Mouse (Mus musculus) thymus, postnatal 36 days (tissue): ENCODE measurements around the gene Mier2.
A peak's percentile ranks its signal among the peaks of the same experiment; 100 is the strongest.

Experiments used
- DNase-seq, 2 experiments: peaks; one replicate each; pipeline ENCODE4 v3.0.0; 2022; ENCODE audit warnings: mixed read lengths in 2 of 2

Gene Mier2

DNA sequence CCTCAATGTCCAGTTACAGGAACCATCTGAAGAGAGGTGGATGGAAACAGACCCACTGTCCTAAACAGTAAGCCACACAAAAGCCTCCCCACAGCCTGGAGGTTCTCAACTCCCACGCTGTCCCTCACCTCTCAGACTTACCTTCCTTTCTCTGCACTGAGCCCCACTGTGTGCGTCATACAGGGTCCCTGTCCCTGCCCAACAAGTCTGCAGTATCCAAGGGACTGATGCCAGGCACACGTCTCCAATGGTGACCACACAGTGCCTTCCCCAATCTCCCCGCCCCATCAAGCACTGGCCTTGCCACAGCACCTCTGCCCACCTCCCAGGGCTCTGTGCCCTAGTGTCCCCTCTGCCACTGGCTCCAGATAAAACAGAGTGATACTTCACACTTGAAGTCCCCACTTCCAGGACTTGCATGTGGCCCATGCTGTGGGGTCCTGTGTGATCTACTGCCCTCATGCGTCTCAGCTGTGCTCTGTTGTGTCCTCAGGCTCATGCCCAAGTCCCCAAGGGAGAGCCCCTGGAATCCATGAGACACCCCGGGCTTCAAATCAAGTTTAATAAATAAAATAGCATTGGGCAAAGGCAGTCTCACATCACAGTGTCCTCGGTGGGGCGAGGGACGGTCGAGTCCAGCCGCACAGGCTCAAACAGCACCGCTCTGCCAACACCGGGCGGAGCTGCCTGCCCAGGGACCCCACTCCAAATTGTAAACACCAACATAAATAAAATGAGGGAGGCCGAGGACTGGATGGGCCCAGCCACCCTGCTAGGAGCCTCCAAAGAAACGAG lies 15.1 kb downstream of the Mier2 start:
- peak; percentile 1 to 3 for DNase-seq

DNA sequence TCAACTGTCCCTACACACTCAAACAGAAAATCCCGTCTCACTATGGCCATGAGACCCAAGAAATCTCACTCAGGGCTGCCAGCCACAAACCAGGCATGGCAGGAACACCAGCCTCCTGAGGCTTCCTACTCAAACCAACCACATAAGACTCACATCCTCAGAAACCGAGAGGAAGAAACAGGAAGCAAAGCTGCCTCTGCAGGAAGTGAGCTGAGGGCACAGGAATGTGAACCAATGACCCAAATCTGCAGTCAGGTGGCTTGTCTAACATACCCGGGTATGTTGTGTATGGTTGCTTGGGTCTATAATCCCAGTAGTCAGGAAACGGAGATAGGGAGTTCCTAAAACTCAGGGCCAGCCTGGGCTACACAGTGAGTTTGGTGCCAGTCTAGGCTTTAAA lies 16.1 kb downstream of the Mier2 start:
- DNase-seq: peak in 1 of 2 experiments; percentile 4

GRCm38 (mm10) chr10:79538323-79538722 lies 16.7 kb downstream of the Mier2 start:
- DNase-seq: peak in 1 of 2 experiments; percentile 1

- DNase-seq: peak in 1 of 2 experiments; percentile 0
Measured at GRCm38 (mm10) chr10:79537781-79538180, 17.2 kb downstream of the Mier2 start.

DNA sequence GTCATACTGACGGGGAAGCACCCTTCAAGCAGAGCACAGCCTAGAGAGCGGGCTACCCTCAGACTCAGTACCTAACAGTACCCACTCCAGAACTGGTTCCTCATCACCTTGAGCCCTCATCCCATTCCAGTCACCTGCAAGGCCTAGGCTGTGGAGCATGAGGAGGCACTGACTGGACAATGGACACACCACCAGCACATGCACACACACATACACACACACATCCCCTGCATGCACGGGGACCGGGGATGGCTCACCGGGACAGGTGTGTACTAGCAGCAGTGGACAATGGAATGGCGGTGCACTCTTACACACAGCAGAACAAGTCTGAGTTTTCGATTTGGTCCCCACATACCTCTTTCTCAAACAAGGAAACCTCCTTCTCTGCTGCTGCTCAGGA lies 17.7 kb downstream of the Mier2 start:
- peak in 1 of 2 experiments; percentile 1 for DNase-seq

GRCm38 (mm10) chr10:79536461-79537080 lies 18.4 kb downstream of the Mier2 start:
- peak in 1 of 2 experiments; percentile 1 for DNase-seq

GRCm38 (mm10) chr10:79535431-79535830 lies 19.6 kb downstream of the Mier2 start:
- peak in 1 of 2 experiments; percentile 0 for DNase-seq

DNA sequence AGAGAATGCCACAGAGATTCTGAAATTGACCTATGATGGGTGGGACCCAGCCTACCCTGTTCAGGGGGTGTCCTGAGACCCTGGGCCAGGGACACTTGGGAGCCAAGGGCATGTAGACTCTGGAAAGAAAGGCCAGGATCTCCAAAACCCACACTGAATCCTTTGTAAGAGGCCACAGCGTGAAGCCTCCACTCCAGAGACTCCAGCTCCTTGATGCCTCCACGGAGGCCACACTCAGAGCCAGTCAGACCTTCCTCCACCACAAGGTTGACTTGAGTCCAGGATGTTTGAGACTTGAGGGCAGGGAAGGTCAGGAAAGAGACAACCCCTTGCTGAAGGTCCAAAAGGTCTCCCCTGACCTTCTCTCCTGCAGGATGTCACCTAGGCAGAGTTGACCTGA lies 20.6 kb downstream of the Mier2 start:
- peak in 1 of 2 experiments; percentile 1 for DNase-seq

DNA sequence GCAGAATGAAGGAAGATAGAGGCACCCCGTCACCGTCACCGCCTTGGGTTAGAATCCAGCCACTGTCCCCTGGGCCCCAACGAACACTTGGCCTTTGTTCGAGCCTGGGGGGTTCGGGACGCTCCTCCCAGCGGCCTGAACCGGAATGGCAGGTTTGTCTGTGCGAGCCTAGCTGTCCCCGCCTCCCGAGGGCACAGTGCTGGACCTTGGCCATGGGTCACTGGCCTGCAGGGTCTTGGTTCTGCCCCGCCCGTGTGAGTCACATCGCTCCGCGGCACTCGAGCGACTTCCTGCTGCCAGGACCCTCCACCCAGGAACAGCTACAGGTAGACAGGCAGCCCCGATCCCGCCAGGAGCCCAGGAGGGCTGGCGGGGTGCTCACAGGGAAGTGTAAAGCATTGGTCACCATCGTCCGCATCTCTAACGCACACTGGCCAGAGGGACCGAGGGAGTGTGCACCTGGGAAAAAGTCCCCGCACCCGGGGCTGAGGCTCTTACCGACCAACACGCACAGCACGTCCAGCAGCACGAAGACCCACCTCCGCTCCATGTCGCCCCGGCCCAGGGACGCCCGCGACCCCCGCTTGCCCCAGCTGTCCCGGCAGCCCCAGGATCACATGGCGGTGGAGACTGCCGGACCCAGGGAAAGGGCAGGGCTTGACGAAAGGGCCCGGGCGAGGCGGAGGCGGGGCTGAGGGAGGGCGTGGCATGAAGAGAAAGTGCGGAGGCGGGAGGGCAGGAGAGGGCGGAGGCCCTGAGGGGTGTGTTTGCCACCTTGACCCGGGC lies 21.7 kb downstream of the Mier2 start, which contains the start of gene Plpp2:
Plpp2 (minus strand) TSS at position 671 of the 786 bp plus-strand sequence.
- peak; percentile 66 to 67 for DNase-seq

DNA sequence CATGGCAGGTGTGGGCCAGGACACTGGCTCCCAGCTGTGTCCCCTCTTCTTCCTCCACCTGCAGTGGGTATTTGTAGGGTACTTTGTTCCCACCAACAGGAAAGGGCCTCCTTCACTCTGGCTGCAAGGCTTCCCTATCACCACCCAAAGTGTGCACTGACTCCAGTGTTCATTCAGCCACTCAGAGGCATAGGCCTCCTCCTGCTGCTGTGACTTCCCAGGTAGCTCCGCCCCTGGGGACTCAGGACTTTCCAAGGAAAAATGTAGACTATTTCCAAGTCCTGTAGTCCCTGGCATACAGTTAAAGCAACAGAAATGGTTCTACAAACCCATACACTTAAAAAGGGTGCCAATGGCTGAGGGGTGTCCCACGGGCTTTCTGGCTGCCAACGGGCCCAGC lies 22.3 kb downstream of the Mier2 start:
- DNase-seq: peak in 1 of 2 experiments; percentile 2

DNA sequence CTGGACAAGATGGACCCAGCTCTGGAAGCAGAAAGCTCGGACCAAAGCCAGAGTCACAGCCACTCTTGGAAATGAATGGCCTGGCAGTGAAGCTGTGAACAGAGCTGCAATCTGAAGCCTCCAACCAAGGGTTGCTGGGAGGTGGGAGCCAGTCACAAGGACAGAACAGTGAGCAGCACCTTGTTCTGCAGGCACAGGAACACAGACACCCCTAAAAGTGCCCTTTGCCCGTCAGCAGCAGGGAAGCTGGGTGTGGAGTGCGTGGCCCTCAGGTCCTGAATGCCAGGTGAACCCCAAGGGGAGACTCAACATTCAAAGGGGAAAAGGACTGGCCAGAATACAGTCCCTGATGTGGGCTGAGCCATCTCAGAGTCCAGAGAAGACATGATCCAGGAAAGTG lies 23.4 kb downstream of the Mier2 start:
- no peak for DNase-seq

GRCm38 (mm10) chr10:79530721-79531120 lies 24.3 kb downstream of the Mier2 start:
- no peak for DNase-seq

DNA sequence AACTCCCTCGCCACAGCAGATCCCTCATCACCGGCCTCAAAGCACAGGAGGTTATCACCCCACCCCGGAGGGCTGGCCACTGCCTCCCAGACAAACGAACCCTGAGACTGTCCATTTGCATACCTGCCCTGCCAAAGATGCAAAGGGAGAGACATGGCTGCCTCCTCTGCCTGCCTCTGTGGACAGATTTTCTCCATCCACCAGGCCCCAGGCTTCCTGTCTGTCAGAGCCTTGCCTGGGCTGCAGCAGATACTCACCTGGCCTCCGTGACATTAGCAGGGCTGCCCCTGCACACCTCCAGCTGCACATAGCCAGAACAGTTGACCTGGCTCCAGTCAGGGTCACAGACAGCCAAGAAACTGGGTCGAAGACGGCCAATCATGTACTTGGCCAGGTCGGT lies 24.8 kb downstream of the Mier2 start:
- no peak for DNase-seq

DNA sequence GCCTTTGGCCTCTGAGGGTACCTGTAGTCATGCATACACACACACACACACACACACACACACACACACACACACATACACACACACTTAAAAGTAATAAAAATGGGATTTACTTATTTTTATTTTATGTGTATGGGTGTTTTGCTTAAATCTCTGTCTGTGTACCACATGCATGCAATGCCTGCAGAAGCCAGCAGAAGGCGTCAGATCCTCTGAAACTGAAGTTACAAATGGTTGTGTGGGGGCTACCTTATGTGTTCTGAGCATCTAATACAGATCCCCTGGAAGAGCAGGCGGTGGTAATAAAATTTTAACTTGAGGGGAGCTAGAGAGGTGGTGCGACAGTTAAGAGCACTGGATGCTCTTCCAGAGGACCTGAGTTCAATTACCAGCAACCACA lies 26.9 kb downstream of the Mier2 start:
- no peak for DNase-seq

DNA sequence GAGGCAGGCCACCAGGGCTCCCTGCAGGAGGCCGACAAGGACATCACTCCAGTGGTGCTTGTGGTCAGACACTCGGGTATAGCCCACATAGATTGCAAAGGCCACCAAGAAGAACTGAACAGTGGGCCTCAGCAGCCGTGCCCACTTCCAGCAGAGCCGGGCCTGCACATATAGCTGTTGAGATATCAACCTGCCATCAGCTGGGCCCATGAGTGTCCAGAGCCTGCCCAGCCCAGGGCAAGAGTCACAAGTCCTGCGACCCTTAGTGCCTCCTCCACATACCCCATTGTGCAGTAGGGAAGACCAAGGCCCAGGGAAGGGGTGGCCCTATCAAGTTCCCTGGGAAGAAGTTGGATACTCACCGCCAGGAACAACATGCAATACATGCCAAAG lies 27.6 kb downstream of the Mier2 start:
- no peak for DNase-seq

- no peak for DNase-seq
Measured at GRCm38 (mm10) chr10:79526661-79527452, 28.1 kb downstream of the Mier2 start.

DNA sequence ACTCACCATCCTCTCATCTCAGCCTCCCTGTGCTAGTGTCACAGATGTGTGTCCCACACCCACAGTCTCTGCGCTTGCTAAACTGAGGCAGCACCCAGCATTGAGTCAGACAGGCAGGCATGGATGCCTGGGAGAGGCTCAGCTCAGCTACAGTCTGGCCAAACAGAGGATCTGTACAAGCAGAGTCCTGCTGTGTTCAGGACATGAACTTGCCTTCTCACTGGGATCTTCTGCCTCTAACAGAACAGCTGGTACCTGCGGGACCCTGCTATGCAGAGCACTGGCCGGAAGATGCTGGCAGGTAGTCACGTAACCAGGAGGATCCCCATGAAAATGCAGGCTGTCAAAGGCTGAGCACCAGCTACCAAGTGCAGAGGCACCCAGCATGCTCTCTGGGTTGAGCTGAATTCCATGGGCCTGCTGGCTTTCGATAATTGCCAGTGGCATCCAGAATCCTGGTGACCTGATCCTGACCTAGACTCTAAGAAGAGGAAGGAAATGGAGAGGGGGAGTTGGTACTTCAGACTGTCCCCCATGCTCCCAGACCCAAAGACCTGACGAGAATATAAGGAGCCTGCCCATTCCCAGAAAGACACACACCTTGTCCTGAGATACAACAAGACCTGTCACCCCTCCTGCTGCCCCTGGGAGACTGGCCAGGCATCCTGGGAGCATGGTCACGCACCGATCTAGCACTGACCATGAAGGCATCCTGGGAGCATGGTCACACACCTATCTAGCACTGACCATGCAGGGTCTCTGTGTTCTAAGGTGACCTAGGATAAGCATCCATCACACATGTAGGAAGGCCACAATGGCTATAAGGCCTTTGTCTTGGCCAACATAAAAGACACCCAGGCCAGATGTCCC lies 29.3 kb downstream of the Mier2 start:
- no peak for DNase-seq

DNA sequence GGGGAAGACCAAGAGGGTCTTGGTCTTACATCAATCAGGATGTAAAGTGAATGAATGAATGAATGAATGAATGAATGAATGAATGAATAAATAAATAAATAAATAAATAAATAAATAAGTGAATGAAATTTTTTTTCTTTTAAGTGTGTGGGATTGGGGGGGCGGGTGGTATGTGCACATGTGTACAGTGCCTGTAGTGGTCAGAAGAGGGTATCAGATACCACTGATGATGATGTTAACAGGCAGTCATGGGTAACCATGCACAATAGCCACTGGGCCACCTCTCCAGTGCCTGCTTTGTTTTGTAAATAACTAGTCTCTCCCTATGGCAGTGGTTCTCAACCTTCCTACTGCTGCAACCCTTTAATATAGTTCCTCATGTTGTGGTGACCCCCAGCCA lies 30.6 kb downstream of the Mier2 start:
- no peak for DNase-seq

GRCm38 (mm10) chr10:79506709-79507108 lies 48.3 kb downstream of the Mier2 start:
- no peak for DNase-seq

- no peak for DNase-seq
Measured at GRCm38 (mm10) chr10:79502830-79503644, 52.0 kb downstream of the Mier2 start.
